Mouse (Mus musculus): ENCODE measurements around the gene Agap1. TPM values are rescaled to one million over a fixed set of nuclear protein-coding genes. Genes with fewer than 3 reads are reported as not detected.
A peak's percentile ranks its signal among the peaks of the same experiment; 100 is the strongest.

Agap1 gene
- polyA plus RNA-seq, 1 experiment from 2014 or later = 89.6 TPM

DNA sequence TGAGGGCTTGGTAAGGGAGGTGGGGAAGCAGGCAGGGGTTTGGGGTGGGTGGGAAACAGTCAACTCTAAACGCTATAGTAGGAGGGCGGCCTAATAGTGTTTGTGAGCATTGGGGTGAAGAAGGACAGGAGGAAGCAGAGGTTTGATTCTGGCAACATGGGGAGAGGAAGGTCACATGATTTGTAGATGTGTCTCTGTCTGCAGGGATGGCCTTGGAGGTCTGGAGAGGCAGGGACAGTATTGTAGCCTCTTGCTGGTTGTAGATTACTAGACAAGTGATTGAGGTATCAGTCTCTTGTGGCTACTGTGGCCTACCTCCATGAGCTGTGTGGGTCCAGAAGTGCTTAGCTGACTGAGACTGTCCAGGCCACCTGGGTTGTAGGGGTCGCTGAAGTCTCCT is 13.5 kb downstream of the Agap1 start:
- H3K4me1 ChIP-seq (ENCODE audit: control insufficient read depth, insufficient read depth, low read length) = peaks cover 56% of the 10 kb centered on the region
- no peak overlapping the region for H3K27ac ChIP-seq (replicated peaks; ENCODE audit: low read depth, low read length)
- H3K36me3 ChIP-seq (ENCODE audit: control insufficient read depth, insufficient read depth, low read length) = no peaks in the 10 kb centered on the region
- 75% methylated on average over 3 of the region's 3 CpGs for WGBS
- no peaks in the 10 kb centered on the region for H3K27me3 ChIP-seq (ENCODE audit: control insufficient read depth, insufficient read depth, low read length)
- DNase-seq = no peak
- H3K9me3 ChIP-seq (ENCODE audit: control insufficient read depth, low read length) = peaks cover 2% of the 10 kb centered on the region; the same call in 1 of the 2 replicates
- no peak for ATAC-seq (ENCODE audit: low FRiP score, low TSS enrichment)
- no peak overlapping the region for H3K9ac ChIP-seq (replicated peaks; ENCODE audit: low read length)
- H3K4me2 ChIP-seq (ENCODE audit: low read length) = no peak overlapping the region
- no peak overlapping the region for H3K4me3 ChIP-seq (replicated peaks; ENCODE audit: low read depth, low read length)

DNA sequence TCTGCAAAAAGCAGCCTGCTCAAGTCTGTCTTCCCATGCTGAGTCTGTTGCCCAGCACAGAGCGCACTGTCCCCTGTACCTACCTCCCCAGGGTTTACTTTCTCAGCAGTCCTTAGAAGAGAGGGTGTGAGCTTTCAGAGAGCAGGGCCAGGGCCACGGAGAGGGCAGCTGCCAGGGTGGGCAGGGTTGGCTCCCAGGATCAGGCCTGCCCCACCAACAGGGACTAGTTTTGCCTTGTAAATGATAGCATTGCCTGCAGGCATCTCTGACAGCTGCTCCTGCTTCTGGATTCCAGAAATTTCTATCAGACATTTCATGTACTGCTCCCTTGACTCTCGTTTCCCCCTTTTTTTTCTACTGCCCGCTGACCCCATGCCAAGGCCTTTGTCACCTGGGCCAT is 16.8 kb downstream of the Agap1 start:
- ATAC-seq (ENCODE audit: low FRiP score, low TSS enrichment) (no peak), DNase-seq (no peak)
- Histone ChIP-seq H3K4me1 (ENCODE audit: control insufficient read depth, insufficient read depth, low read length) (peaks cover 38% of the 10 kb centered on the region), H3K4me3 (replicated peaks; ENCODE audit: low read depth, low read length) (no peak overlapping the region), H3K9ac (replicated peaks; ENCODE audit: low read length) (peak overlapping the region; percentile 10; the same call in 1 of the 2 replicates), H3K27ac (replicated peaks; ENCODE audit: low read depth, low read length) (0 out of 2 replicates have a peak overlapping the region, but pooled peaks have one; percentile 20), H3K4me2 (ENCODE audit: low read length) (no peak overlapping the region), H3K27me3 (ENCODE audit: control insufficient read depth, insufficient read depth, low read length) (no peaks in the 10 kb centered on the region), H3K36me3 (ENCODE audit: control insufficient read depth, insufficient read depth, low read length) (no peaks in the 10 kb centered on the region), H3K9me3 (ENCODE audit: control insufficient read depth, low read length) (no peaks in the 10 kb centered on the region)
- 63% methylated on average over 4 of the region's 4 CpGs for WGBS

- Histone ChIP-seq H3K27me3 (ENCODE audit: control insufficient read depth, insufficient read depth, low read length) (no peaks in the 10 kb centered on the region), H3K27ac (replicated peaks; ENCODE audit: low read depth, low read length) (0 out of 2 replicates have a peak overlapping the region, but pooled peaks have one; percentile 20), H3K4me1 (ENCODE audit: control insufficient read depth, insufficient read depth, low read length) (peaks cover 34% of the 10 kb centered on the region), H3K4me3 (replicated peaks; ENCODE audit: low read depth, low read length) (no peak overlapping the region), H3K9me3 (ENCODE audit: control insufficient read depth, low read length) (no peaks in the 10 kb centered on the region), H3K36me3 (ENCODE audit: control insufficient read depth, insufficient read depth, low read length) (no peaks in the 10 kb centered on the region), H3K9ac (replicated peaks; ENCODE audit: low read length) (no peak overlapping the region), H3K4me2 (ENCODE audit: low read length) (no peak overlapping the region)
- no peak for ATAC-seq (ENCODE audit: low FRiP score, low TSS enrichment)
- 63% methylated on average over 9 of the region's 9 CpGs for WGBS
- DNase-seq = peak; percentile 28
These were observed 17.3 kb downstream of the Agap1 start for GRCm38 (mm10) chr1:89471891-89472290.

DNA sequence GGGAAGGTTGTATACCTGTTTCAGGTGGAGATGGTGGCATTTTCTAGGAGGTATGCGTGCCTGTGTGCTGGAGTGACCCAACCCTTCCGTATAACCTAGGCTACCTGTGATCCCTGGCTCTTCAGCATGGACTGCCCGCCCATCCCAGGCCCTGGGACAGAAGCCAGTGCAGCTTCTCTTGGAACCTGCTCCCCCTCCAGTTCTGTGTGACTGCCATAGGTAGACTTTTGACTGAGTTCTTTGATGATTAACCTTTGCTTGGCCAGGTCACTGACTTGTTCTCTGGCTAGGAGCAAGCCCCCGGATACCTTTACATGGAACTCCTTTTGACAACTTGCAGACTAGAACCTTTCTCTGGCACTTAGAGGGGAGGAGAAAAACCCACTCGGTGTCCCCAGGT is 19.3 kb downstream of the Agap1 start:
- DNase-seq (no peak), ATAC-seq (ENCODE audit: low FRiP score, low TSS enrichment) (no peak)
- peaks cover 13% of the 10 kb centered on the region for H3K4me1 ChIP-seq (ENCODE audit: control insufficient read depth, insufficient read depth, low read length)
- H3K9ac ChIP-seq (replicated peaks; ENCODE audit: low read length) = no peak overlapping the region
- no peaks in the 10 kb centered on the region for H3K9me3 ChIP-seq (ENCODE audit: control insufficient read depth, low read length)
- H3K36me3 ChIP-seq (ENCODE audit: control insufficient read depth, insufficient read depth, low read length) = no peaks in the 10 kb centered on the region
- H3K4me2 ChIP-seq (ENCODE audit: low read length) = no peak overlapping the region
- H3K27ac ChIP-seq (replicated peaks; ENCODE audit: low read depth, low read length) = no peak overlapping the region
- H3K27me3 ChIP-seq (ENCODE audit: control insufficient read depth, insufficient read depth, low read length) = no peaks in the 10 kb centered on the region
- H3K4me3 ChIP-seq (replicated peaks; ENCODE audit: low read depth, low read length) = no peak overlapping the region
- 86% methylated on average over 5 of the region's 5 CpGs for WGBS

DNA sequence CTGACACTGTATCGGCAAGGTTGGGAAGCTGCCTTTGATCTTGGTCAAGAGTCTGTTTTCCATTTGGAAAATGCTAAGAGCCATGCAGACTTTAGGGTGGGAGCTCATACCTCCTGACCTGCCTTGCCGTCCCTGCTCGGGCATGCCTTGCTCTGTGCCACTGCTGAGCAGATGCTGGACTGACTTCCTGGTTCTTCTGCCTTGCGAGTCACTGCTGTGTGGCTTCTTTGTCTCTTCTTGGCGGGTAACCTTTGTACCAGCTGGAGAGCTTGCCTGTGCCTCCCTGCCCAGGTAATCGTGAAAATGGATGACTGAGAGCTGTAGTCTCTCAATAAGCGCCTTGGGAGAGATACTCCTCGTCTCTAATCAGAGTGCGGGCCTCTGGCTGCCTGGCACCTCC is 20.2 kb downstream of the Agap1 start:
- H3K36me3 ChIP-seq (ENCODE audit: control insufficient read depth, insufficient read depth, low read length) = no peaks in the 10 kb centered on the region
- no peak overlapping the region for H3K27ac ChIP-seq (replicated peaks; ENCODE audit: low read depth, low read length)
- H3K4me2 ChIP-seq (ENCODE audit: low read length) = no peak overlapping the region
- no peak for DNase-seq
- no peak overlapping the region for H3K4me3 ChIP-seq (replicated peaks; ENCODE audit: low read depth, low read length)
- peaks cover 7% of the 10 kb centered on the region for H3K4me1 ChIP-seq (ENCODE audit: control insufficient read depth, insufficient read depth, low read length)
- H3K9ac ChIP-seq (replicated peaks; ENCODE audit: low read length) = no peak overlapping the region
- no peaks in the 10 kb centered on the region for H3K27me3 ChIP-seq (ENCODE audit: control insufficient read depth, insufficient read depth, low read length)
- no peak for ATAC-seq (ENCODE audit: low FRiP score, low TSS enrichment)
- H3K9me3 ChIP-seq (ENCODE audit: control insufficient read depth, low read length) = no peaks in the 10 kb centered on the region
- 73% methylated on average over 9 of the region's 9 CpGs for WGBS

DNA sequence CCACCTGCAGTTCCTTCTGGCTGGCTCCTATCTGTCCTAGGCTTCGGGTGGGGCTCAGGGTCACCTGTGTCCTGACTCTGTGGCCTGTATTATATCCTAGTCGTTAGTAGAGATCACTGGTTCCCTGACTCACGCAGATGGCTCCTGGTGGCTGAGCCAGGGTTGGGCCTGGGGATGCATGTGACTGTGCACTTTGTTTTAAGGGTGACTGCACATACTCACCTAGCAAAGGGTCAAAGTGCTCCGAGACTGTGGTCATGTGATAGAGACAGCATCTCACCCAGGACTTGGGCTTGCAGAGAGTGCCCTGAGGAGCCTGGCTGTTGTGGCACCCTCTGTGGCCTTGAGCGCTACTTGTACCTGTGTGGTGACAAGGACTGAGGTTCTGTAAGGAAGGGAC is 22.4 kb downstream of the Agap1 start:
- Histone ChIP-seq H3K27ac (replicated peaks; ENCODE audit: low read depth, low read length) (no peak overlapping the region), H3K4me2 (ENCODE audit: low read length) (no peak overlapping the region), H3K36me3 (ENCODE audit: control insufficient read depth, insufficient read depth, low read length) (no peaks in the 10 kb centered on the region), H3K9ac (replicated peaks; ENCODE audit: low read length) (no peak overlapping the region), H3K9me3 (ENCODE audit: control insufficient read depth, low read length) (no peaks in the 10 kb centered on the region), H3K4me1 (ENCODE audit: control insufficient read depth, insufficient read depth, low read length) (no peaks in the 10 kb centered on the region; the same call in 1 of the 2 replicates), H3K27me3 (ENCODE audit: control insufficient read depth, insufficient read depth, low read length) (no peaks in the 10 kb centered on the region), H3K4me3 (replicated peaks; ENCODE audit: low read depth, low read length) (no peak overlapping the region)
- 95% methylated on average over 5 of the region's 5 CpGs for WGBS
- ATAC-seq (ENCODE audit: low FRiP score, low TSS enrichment) (no peak), DNase-seq (no peak)

GRCm38 (mm10) chr1:89478571-89479460 is 24.2 kb downstream of the Agap1 start:
- Histone ChIP-seq H3K9ac (replicated peaks; ENCODE audit: low read length) (no peak overlapping the region), H3K9me3 (ENCODE audit: control insufficient read depth, low read length) (no peaks in the 10 kb centered on the region), H3K4me1 (ENCODE audit: control insufficient read depth, insufficient read depth, low read length) (no peaks in the 10 kb centered on the region; the same call in 1 of the 2 replicates), H3K4me2 (ENCODE audit: low read length) (no peak overlapping the region), H3K36me3 (ENCODE audit: control insufficient read depth, insufficient read depth, low read length) (no peaks in the 10 kb centered on the region), H3K27me3 (ENCODE audit: control insufficient read depth, insufficient read depth, low read length) (no peaks in the 10 kb centered on the region), H3K27ac (replicated peaks; ENCODE audit: low read depth, low read length) (no peak overlapping the region), H3K4me3 (replicated peaks; ENCODE audit: low read depth, low read length) (no peak overlapping the region)
- DNase-seq (no peak), ATAC-seq (ENCODE audit: low FRiP score, low TSS enrichment) (no peak)
- 91% methylated on average over 4 of the region's 4 CpGs for WGBS

GRCm38 (mm10) chr1:89481154-89481553 is 26.5 kb downstream of the Agap1 start:
- Histone ChIP-seq H3K27me3 (ENCODE audit: control insufficient read depth, insufficient read depth, low read length) (no peaks in the 10 kb centered on the region), H3K4me3 (replicated peaks; ENCODE audit: low read depth, low read length) (no peak overlapping the region), H3K4me2 (ENCODE audit: low read length) (no peak overlapping the region), H3K4me1 (ENCODE audit: control insufficient read depth, insufficient read depth, low read length) (no peaks in the 10 kb centered on the region), H3K9me3 (ENCODE audit: control insufficient read depth, low read length) (no peaks in the 10 kb centered on the region), H3K9ac (replicated peaks; ENCODE audit: low read length) (no peak overlapping the region), H3K27ac (replicated peaks; ENCODE audit: low read depth, low read length) (no peak overlapping the region), H3K36me3 (ENCODE audit: control insufficient read depth, insufficient read depth, low read length) (no peaks in the 10 kb centered on the region)
- WGBS = 75% methylated on average over 9 of the region's 9 CpGs
- DNase-seq (no peak), ATAC-seq (ENCODE audit: low FRiP score, low TSS enrichment) (no peak)

DNA sequence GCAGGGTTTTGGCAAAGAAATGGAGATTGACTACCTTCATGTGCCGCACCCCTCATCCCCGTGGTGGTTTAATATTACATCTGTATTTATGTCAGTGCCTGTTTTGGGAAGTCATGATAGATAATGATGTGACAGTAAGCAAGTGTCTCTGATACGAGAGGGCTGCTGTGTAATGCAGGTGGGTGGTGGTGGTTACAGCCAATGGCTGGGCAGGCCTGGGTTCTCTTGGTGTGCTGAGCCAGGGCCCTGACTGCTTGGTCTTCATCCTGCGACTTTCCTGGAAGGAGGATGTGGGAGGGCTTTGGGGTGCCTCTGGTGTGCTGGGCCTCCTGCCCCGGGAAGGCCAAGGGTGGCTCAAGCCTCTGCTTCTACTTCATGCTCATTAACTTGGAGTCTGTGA is 28.2 kb downstream of the Agap1 start:
- no peaks in the 10 kb centered on the region for H3K9me3 ChIP-seq (ENCODE audit: control insufficient read depth, low read length)
- no peaks in the 10 kb centered on the region for H3K27me3 ChIP-seq (ENCODE audit: control insufficient read depth, insufficient read depth, low read length)
- WGBS = 66% methylated on average over 5 of the region's 5 CpGs
- DNase-seq = no peak
- H3K36me3 ChIP-seq (ENCODE audit: control insufficient read depth, insufficient read depth, low read length) = no peaks in the 10 kb centered on the region
- H3K27ac ChIP-seq (replicated peaks; ENCODE audit: low read depth, low read length) = no peak overlapping the region
- H3K9ac ChIP-seq (replicated peaks; ENCODE audit: low read length) = no peak overlapping the region
- H3K4me1 ChIP-seq (ENCODE audit: control insufficient read depth, insufficient read depth, low read length) = no peaks in the 10 kb centered on the region
- H3K4me3 ChIP-seq (replicated peaks; ENCODE audit: low read depth, low read length) = no peak overlapping the region
- ATAC-seq (ENCODE audit: low FRiP score, low TSS enrichment) = no peak
- H3K4me2 ChIP-seq (ENCODE audit: low read length) = no peak overlapping the region

Measured in midbrain, embryonic 14.5 days (tissue).